Mouse (Mus musculus): ENCODE results near the gene Atrn.

DNA sequence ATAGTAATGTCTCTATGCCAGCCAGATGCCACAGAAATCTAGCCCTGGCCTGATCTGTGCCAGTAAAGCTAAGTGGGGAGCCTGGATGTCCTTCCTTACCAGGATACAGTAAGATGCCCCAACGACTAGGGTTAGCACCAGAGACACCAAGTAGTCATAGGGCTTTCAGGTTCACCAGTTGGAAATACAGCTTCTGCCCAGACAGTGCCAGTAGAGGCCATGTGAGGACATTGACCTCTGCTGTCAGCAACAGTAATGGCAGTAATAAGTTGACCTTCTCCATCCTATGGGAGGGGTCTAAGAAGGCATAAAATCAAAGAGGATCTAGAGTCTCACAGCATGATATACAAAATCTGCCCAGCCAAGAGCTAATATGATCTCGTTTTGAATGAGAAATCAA is 43.5 kb downstream of the Atrn start:
- TF ChIP-seq EP300 (optimal IDR thresholded peaks at IDR 0.05), result no peak
- TF ChIP-seq CTCF (IDR thresholded peaks at IDR 0.05; ENCODE audit: low read depth), result no peak
